In genomic region chr9:78046755-78047154, GRCm38 (mm10) we compare ENCODE assay signal across 11 mouse cellular contexts. TPM values are rescaled to one million over a fixed set of nuclear protein-coding genes. Genes with fewer than 3 reads are reported as not detected.
DNase-seq lines count a peak whose midpoint lies in the region; ATAC-seq and TF ChIP-seq lines count a peak whose summit lies in the region.
"Had no signal": no experiment of that assay in that cellular context is flagged by ENCODE, and none has a peak within 500 bp of the region (broad histone marks: within the 10 kb centered on the region; RNA-seq: fewer than 3 reads in every experiment).

No protein-coding gene starts in this region.

- H3K27ac ChIP-seq in ES-Bruce4 (ENCODE audit: insufficient read depth, low read length), result peak overlapping the region; percentile 54; the same call in 1 of the 2 replicates
- H3K27ac ChIP-seq in heart, embryonic 16.5 days (ENCODE audit: low read length), result no peak overlapping the region
- H3K27ac ChIP-seq in lung, postnatal 0 days (ENCODE audit: low read length), result no peak overlapping the region
- no peak overlapping the region for H3K27ac ChIP-seq in hindbrain, embryonic 14.5 days
- H3K27ac ChIP-seq: hindbrain, embryonic 13.5 days; midbrain, embryonic 12.5 days had no signal

- H3K27me3 ChIP-seq in ES-Bruce4 (ENCODE audit: control insufficient read depth, insufficient read depth, low read length, poor library complexity, severe bottlenecking), result no peaks in the 10 kb centered on the region
- H3K27me3 ChIP-seq in heart, embryonic 16.5 days (ENCODE audit: control insufficient read depth, insufficient read depth, low read length), result no peaks in the 10 kb centered on the region
- H3K27me3 ChIP-seq in lung, postnatal 0 days (replicated peaks; ENCODE audit: insufficient read depth, low read length), result no peaks in the 10 kb centered on the region
- H3K27me3 ChIP-seq in hindbrain, embryonic 14.5 days (ENCODE audit: control insufficient read depth, insufficient read depth, low read length), result no peaks in the 10 kb centered on the region
- H3K27me3 ChIP-seq: hindbrain, embryonic 13.5 days; midbrain, embryonic 12.5 days had no signal

- DNase-seq in embryo, embryonic 10.5 days (ENCODE audit: low spot score), result peak; percentile 31
- no peak for DNase-seq in embryo, embryonic 9.5 days (ENCODE audit: extremely low spot score)
- DNase-seq in lung, postnatal 0 days (ENCODE audit: low spot score), result peak; percentile 17
- DNase-seq in hindbrain, embryonic 14.5 days (ENCODE audit: low spot score), result no peak
- DNase-seq in left cerebral cortex, adult 8-10 months (ENCODE audit: low spot score in 2 of 2), result no peak
- DNase-seq: cerebellum, adult 9-10 months had no signal

- H3K9me3 ChIP-seq in ES-Bruce4 (replicated peaks; ENCODE audit: control insufficient read depth, insufficient read depth, low read length, poor library complexity, severe bottlenecking), result no peaks in the 10 kb centered on the region
- H3K9me3 ChIP-seq in heart, embryonic 16.5 days (replicated peaks; ENCODE audit: control insufficient read depth, low read length), result no peaks in the 10 kb centered on the region
- H3K9me3 ChIP-seq in lung, postnatal 0 days (ENCODE audit: low read length), result no peaks in the 10 kb centered on the region
- no peaks in the 10 kb centered on the region for H3K9me3 ChIP-seq in hindbrain, embryonic 14.5 days (ENCODE audit: control insufficient read depth, low read length)
- H3K9me3 ChIP-seq: hindbrain, embryonic 13.5 days; midbrain, embryonic 12.5 days had no signal

- peak overlapping the region; percentile 13 for H3K9ac ChIP-seq in ES-Bruce4 (ENCODE audit: low read depth, poor library complexity, severe bottlenecking)
- no peak overlapping the region for H3K9ac ChIP-seq in heart, embryonic 16.5 days (ENCODE audit: low read length)
- no peak overlapping the region for H3K9ac ChIP-seq in lung, postnatal 0 days (replicated peaks; ENCODE audit: low read depth)
- H3K9ac ChIP-seq in hindbrain, embryonic 14.5 days, result no peak overlapping the region
- H3K9ac ChIP-seq: hindbrain, embryonic 13.5 days; midbrain, embryonic 12.5 days had no signal

- 36% methylated on average over 20 of the region's 20 CpGs for WGBS in heart, embryonic 16.5 days
- 41% methylated on average over 20 of the region's 20 CpGs for WGBS in lung, postnatal 0 days
- WGBS in hindbrain, embryonic 14.5 days, result 53% methylated on average over 20 of the region's 20 CpGs

- H3K36me3 ChIP-seq in ES-Bruce4 (ENCODE audit: control insufficient read depth, insufficient read depth, low read length, poor library complexity, severe bottlenecking), result no peaks in the 10 kb centered on the region
- no peaks in the 10 kb centered on the region for H3K36me3 ChIP-seq in heart, embryonic 16.5 days (ENCODE audit: control insufficient read depth, insufficient read depth)
- H3K36me3 ChIP-seq in lung, postnatal 0 days (ENCODE audit: insufficient read depth, low read length), result no peaks in the 10 kb centered on the region
- H3K36me3 ChIP-seq in hindbrain, embryonic 14.5 days (replicated peaks; ENCODE audit: control insufficient read depth, insufficient read depth), result no peaks in the 10 kb centered on the region
- H3K36me3 ChIP-seq: hindbrain, embryonic 13.5 days; midbrain, embryonic 12.5 days had no signal

- TF ChIP-seq CTCF in ES-Bruce4 (IDR thresholded peaks at IDR 0.05; ENCODE audit: low read depth, low read length), result no peak
- TF ChIP-seq CTCF in lung, postnatal 0 days (IDR thresholded peaks at IDR 0.05), result peak; percentile 35

- H3K4me3 ChIP-seq in ES-Bruce4 (ENCODE audit: low read depth, low read length), result peak overlapping the region; percentile 24
- peak overlapping the region; percentile 31 for H3K4me3 ChIP-seq in heart, embryonic 16.5 days (ENCODE audit: low read length)
- H3K4me3 ChIP-seq in lung, postnatal 0 days (ENCODE audit: low read depth, low read length), result peak overlapping the region; percentile 3; the same call in 1 of the 2 replicates
- H3K4me3 ChIP-seq in hindbrain, embryonic 14.5 days (replicated peaks; ENCODE audit: low read length), result no peak overlapping the region
- H3K4me3 ChIP-seq: hindbrain, embryonic 13.5 days; midbrain, embryonic 12.5 days had no signal

- no peak for TF ChIP-seq POLR2A in ES-Bruce4 (IDR thresholded peaks at IDR 0.05; ENCODE audit: insufficient read depth, low read length)

- H3K4me1 ChIP-seq in ES-Bruce4 (ENCODE audit: control insufficient read depth, insufficient read depth, low read length), result peaks cover 10% of the 10 kb centered on the region
- H3K4me1 ChIP-seq in heart, embryonic 16.5 days (ENCODE audit: control insufficient read depth, insufficient read depth, low read length), result peaks cover 5% of the 10 kb centered on the region
- H3K4me1 ChIP-seq in lung, postnatal 0 days (ENCODE audit: insufficient read depth, low read depth, low read length), result no peaks in the 10 kb centered on the region; the same call in 1 of the 2 replicates
- no peaks in the 10 kb centered on the region for H3K4me1 ChIP-seq in hindbrain, embryonic 14.5 days (replicated peaks; ENCODE audit: control insufficient read depth, insufficient read depth, low read length)
- H3K4me1 ChIP-seq: hindbrain, embryonic 13.5 days; midbrain, embryonic 12.5 days had no signal

- peak overlapping the region; percentile 45 for H3K4me2 ChIP-seq in heart, embryonic 16.5 days (ENCODE audit: low read depth, low read length)
- peak overlapping the region; percentile 20; the same call in 1 of the 2 replicates for H3K4me2 ChIP-seq in lung, postnatal 0 days (replicated peaks; ENCODE audit: low read depth, low read length)
- H3K4me2 ChIP-seq in hindbrain, embryonic 14.5 days (replicated peaks), result no peak overlapping the region
- H3K4me2 ChIP-seq: hindbrain, embryonic 13.5 days; midbrain, embryonic 12.5 days had no signal

- 0 out of 2 replicates have a peak, but pooled peaks have one; percentile 3 for TF ChIP-seq EP300 in ES-Bruce4 (IDR thresholded peaks at IDR 0.05; ENCODE audit: insufficient read depth, low read depth, low read length)
- TF ChIP-seq EP300 in lung, postnatal 0 days (IDR thresholded peaks at IDR 0.05), result no peak

- 0 out of 2 replicates have a peak, but pooled peaks have one; percentile 16 for ATAC-seq in heart, embryonic 16.5 days (replicated peaks; ENCODE audit: extremely low read depth, insufficient read depth, low FRiP score)
- no peak for ATAC-seq in lung, postnatal 0 days
- ATAC-seq in hindbrain, embryonic 14.5 days (ENCODE audit: low FRiP score), result no peak
- ATAC-seq in frontal cortex, adult (ENCODE audit: low TSS enrichment), result no peak

RNA-seq across cellular contexts. Expression of gene Gcm1, which starts 5.0 kb away (rescaled TPM):
- 1.3 and 1.7 TPM in 2 replicates for polyA plus RNA-seq in ES-Bruce4 (2011; ENCODE audit: insufficient read depth, insufficient read length, low read depth, missing spikeins)
- polyA plus RNA-seq in heart, embryonic 16.5 days (2015; fragmentation: Nextera tagmentation; extraction: Ambion mirVana), result 0.07 TPM in 1 of 2 replicates, not detected in the other
- polyA plus RNA-seq in lung, postnatal 0 days (2015; fragmentation: Nextera tagmentation; extraction: Ambion mirVana), result 0.14 TPM in 2 replicates
- polyA plus RNA-seq in hindbrain, embryonic 14.5 days (2014; fragmentation: Nextera tagmentation; extraction: Ambion mirVana), result not detected in 2 replicates
- not detected for total RNA-seq in left cerebral cortex, adult 8-10 months (2022)
- polyA plus RNA-seq: hindbrain, embryonic 13.5 days had no signal

Comparison
In these comparisons a context has a peak if more than half of its experiments do, and no peak if none do; other contexts are left out.
1. DNase-seq: peak in embryo, embryonic 10.5 days (single experiment) and lung, postnatal 0 days (single experiment); none in embryo, embryonic 9.5 days (single experiment), hindbrain, embryonic 14.5 days (single experiment) and left cerebral cortex, adult 8-10 months (0 of 2).